Mouse (Mus musculus) E14TG2a.4 (cell line): ENCODE measurements around the gene Prkn.

ENCODE experiments used
- H3K27me3 ChIP-seq: 2 replicates; pipeline ENCODE4 v1.6.1; 2014; ENCODE audit warnings: low read length, control low read depth; ENCODE audit not compliant: insufficient read depth
- H3K36me3 ChIP-seq: 2 replicates; pipeline ENCODE4 v1.6.1; 2014; ENCODE audit warnings: low read length, control low read depth; ENCODE audit not compliant: insufficient read depth
- H3K4me1 ChIP-seq: replicated peaks from 2 replicates; pipeline ENCODE4 v1.6.1; 2014; ENCODE audit warnings: low read depth, low read length, control low read depth
- H3K4me3 ChIP-seq: replicated peaks from 2 replicates; pipeline ENCODE4 v1.5.1; 2014; ENCODE audit warnings: mild to moderate bottlenecking, low read length
- H3K9me3 ChIP-seq: 2 replicates; pipeline ENCODE4 v1.6.1; 2014; ENCODE audit warnings: low read length, control low read depth
- CTCF ChIP-seq: conservative IDR thresholded peaks from 2 replicates; pipeline ENCODE4 v1.5.1; 2014; ENCODE audit warnings: low read length
- NANOG ChIP-seq: IDR thresholded peaks from 2 replicates; pipeline ENCODE4 v1.6.1; 2014; ENCODE audit warnings: borderline replicate concordance, low read length, mixed read lengths
- POU5F1 ChIP-seq: IDR thresholded peaks from 2 replicates; pipeline ENCODE4 v1.6.1; 2014; ENCODE audit warnings: low read length, borderline replicate concordance

Prkn gene

GRCm38 (mm10) chr17:11910668-11911398 lies 1070.6 kb downstream of the Prkn start:
- H3K4me1 ChIP-seq: peaks cover 15% of the 10 kb centered on the region
- no peak for TF ChIP-seq POU5F1
- TF ChIP-seq NANOG: no peak
- TF ChIP-seq CTCF: no peak
- peaks cover 48% of the 10 kb centered on the region for H3K27me3 ChIP-seq

GRCm38 (mm10) chr17:11912136-11912535 lies 1072.0 kb downstream of the Prkn start:
- TF ChIP-seq CTCF: no peak
- peaks cover 15% of the 10 kb centered on the region for H3K4me1 ChIP-seq
- no peak overlapping the region for H3K4me3 ChIP-seq
- no peaks in the 10 kb centered on the region for H3K36me3 ChIP-seq
- peaks cover 6% of the 10 kb centered on the region; the same call in 1 of the 2 replicates for H3K9me3 ChIP-seq
- H3K27me3 ChIP-seq: peaks cover 49% of the 10 kb centered on the region

More at GRCm38 (mm10) chr17:11910668-11911398, 1070.6 kb downstream of the Prkn start:
- H3K9me3 ChIP-seq: peaks cover 6% of the 10 kb centered on the region; the same call in 1 of the 2 replicates
- H3K36me3 ChIP-seq: no peaks in the 10 kb centered on the region
- H3K4me3 ChIP-seq: no peak overlapping the region

- TF ChIP-seq NANOG (no peak), POU5F1 (no peak), CTCF (no peak)
- Histone ChIP-seq H3K4me1 (peaks cover 15% of the 10 kb centered on the region), H3K36me3 (no peaks in the 10 kb centered on the region), H3K9me3 (peaks cover 4% of the 10 kb centered on the region; the same call in 1 of the 2 replicates), H3K4me3 (0 out of 2 replicates have a peak overlapping the region, but pooled peaks have one; percentile 32), H3K27me3 (peaks cover 46% of the 10 kb centered on the region)
These were observed 1072.7 kb downstream of the Prkn start for GRCm38 (mm10) chr17:11912872-11913365.

- H3K36me3 ChIP-seq: no peaks in the 10 kb centered on the region
- peaks cover 15% of the 10 kb centered on the region for H3K4me1 ChIP-seq
- no peak overlapping the region for H3K4me3 ChIP-seq
- TF ChIP-seq CTCF (no peak), POU5F1 (no peak), NANOG (no peak)
- H3K27me3 ChIP-seq: peaks cover 43% of the 10 kb centered on the region
- H3K9me3 ChIP-seq: no peaks in the 10 kb centered on the region
These were observed 1073.4 kb downstream of the Prkn start for GRCm38 (mm10) chr17:11913620-11914019.

- Histone ChIP-seq H3K4me3 (no peak overlapping the region), H3K9me3 (no peaks in the 10 kb centered on the region), H3K36me3 (no peaks in the 10 kb centered on the region), H3K4me1 (peaks cover 15% of the 10 kb centered on the region), H3K27me3 (peaks cover 43% of the 10 kb centered on the region)
- TF ChIP-seq NANOG (no peak), CTCF (no peak), POU5F1 (no peak)
These were observed 1074.3 kb downstream of the Prkn start for GRCm38 (mm10) chr17:11914451-11914850.

- Histone ChIP-seq H3K4me3 (no peak overlapping the region), H3K27me3 (peaks cover 18% of the 10 kb centered on the region), H3K36me3 (no peaks in the 10 kb centered on the region), H3K4me1 (peaks cover 10% of the 10 kb centered on the region), H3K9me3 (peaks cover 9% of the 10 kb centered on the region; the same call in 1 of the 2 replicates)
- TF ChIP-seq NANOG (no peak), CTCF (peak; percentile 50)
These were observed 1078.1 kb downstream of the Prkn start for GRCm38 (mm10) chr17:11918123-11918801.

GRCm38 (mm10) chr17:11919581-11919980 lies 1079.4 kb downstream of the Prkn start:
- Histone ChIP-seq H3K4me1 (no peaks in the 10 kb centered on the region), H3K4me3 (no peak overlapping the region), H3K36me3 (no peaks in the 10 kb centered on the region)

GRCm38 (mm10) chr17:11921026-11921425 lies 1080.8 kb downstream of the Prkn start:
- Histone ChIP-seq H3K9me3 (peaks cover 10% of the 10 kb centered on the region; the same call in 1 of the 2 replicates), H3K4me1 (no peaks in the 10 kb centered on the region), H3K27me3 (no peaks in the 10 kb centered on the region), H3K4me3 (no peak overlapping the region), H3K36me3 (no peaks in the 10 kb centered on the region)
- TF ChIP-seq CTCF: no peak
- TF ChIP-seq NANOG: no peak
- no peak for TF ChIP-seq POU5F1

More at GRCm38 (mm10) chr17:11919581-11919980, 1079.4 kb downstream of the Prkn start:
- TF ChIP-seq NANOG: no peak
- TF ChIP-seq POU5F1: no peak
- no peak for TF ChIP-seq CTCF
- Histone ChIP-seq H3K27me3 (peaks cover 7% of the 10 kb centered on the region), H3K9me3 (peaks cover 10% of the 10 kb centered on the region; the same call in 1 of the 2 replicates)
